Mouse (Mus musculus): ENCODE measurements at regions not wholly inside any gene's neighbourhood (a gene's known extent, or its start where the extent isn't known, plus 50 kb on each side); places are given as distances from the start of the nearest gene placed in this dataset.

DNA sequence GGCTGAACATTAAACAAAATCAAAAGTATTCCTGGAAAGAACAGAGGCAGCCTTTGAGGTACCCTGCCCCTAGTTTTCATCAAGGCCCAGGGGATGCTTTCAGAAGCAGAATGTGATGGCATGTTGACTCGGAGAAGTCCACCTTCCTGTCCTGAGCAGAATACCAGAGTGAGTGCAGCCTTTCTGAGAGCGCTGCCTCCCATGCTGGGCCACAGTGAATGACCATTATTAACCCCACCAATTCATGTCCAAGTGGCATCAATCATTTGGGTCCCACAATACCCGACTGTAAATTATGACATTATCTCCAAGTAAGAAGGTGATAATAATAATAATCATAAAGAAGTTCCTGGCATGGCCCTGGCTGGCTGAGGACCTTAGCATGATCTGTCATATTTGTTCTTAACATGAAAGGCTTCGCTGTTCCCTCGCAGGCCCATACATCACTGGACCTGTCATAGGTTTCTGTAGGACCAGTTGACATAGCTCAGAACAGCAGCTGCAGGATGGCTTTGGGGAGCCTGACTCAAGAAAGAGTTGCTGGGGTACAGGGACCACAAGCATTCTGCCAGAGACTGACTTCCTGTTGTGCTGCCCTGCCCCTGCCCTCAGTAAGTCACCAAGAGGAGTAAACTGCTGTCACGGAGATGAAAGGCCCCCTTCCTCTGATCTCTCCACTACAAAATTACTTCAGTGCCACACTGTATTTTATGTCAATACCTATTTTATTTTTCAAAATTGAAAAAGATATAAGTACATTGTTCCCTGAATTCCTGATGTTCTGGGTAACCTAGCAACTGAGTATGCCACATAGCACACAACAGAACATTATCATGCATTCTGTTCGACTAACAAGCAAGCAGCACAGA is 176.6 kb downstream of the Tmem161b start:
- in situ Hi-C loops (cut with MboI, MseI), result no loop called here

- in situ Hi-C loops (cut with MboI, MseI), result no loop called here
These were observed 177.5 kb downstream of the Tmem161b start for GRCm38 (mm10) chr13:84399345-84400170.

GRCm38 (mm10) chr13:84401006-84401405 is 178.9 kb downstream of the Tmem161b start:
- in situ Hi-C loops (cut with MboI, MseI), result no loop called here

- in situ Hi-C loops (cut with MboI, MseI), result no loop called here
These were observed 182.6 kb downstream of the Tmem161b start for GRCm38 (mm10) chr13:84404566-84405194.

DNA sequence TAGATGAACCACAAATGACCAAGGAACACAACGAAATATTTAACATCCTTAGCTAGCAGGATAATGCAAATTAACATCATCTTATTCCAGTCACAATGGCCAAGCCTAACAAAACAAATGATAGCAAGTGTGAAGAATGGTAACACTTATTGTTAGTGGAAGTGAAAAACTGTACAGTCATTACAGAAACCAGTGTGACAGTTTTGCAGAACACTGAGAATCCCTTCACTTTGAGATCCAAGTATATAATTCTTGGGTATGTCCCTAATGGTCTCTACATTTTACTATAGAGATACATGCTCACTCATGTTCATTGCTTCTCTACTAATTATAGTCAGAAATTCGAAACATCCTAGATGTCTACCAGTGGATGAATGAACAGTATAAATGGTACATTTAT is 212.3 kb downstream of the Tmem161b start:
- in situ Hi-C loops (cut with MboI, MseI), result no loop called here

DNA sequence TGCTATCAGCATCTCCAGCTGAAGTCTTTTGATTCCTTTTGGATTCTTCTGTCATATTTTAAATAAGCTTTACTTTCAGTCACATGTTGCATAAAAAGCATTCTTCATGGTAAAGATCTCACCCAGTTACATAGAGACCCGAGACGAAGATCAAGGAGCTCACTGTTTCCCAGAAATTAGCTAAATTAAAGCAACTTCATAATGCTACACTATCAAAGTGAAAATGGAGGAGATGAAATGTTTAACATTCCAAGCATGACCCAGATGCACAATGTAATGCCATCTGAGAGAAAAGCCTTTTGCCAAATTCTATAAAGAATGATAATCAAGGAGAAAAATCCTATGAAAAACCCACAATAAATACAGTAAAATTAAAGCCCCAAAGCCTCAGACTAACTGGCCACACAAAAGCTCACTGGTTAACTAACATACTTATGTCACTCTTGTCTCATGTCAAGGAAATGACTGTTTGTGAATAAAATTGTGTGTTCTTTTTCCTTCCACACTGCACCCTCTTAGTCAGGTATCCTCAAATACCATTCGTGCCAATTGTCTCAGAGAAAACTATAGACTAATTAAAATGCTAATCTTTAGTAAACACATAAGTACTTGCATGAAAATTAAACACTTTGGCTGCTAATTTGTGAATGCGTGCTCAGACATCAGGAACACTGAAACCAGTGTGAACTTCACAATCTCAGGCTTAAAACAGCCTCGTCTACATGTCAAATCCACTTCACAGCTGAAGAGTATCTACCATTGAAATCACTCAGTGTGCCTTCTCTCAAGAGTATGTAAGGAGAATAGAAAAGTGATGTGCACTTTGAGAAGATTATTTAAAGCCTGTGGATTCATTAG is 215.7 kb downstream of the Tmem161b start:
- in situ Hi-C loops (cut with MboI, MseI), result no loop called here

GRCm38 (mm10) chr13:84438444-84438766 is 216.3 kb downstream of the Tmem161b start:
- in situ Hi-C loops (cut with MboI, MseI), result no loop called here

DNA sequence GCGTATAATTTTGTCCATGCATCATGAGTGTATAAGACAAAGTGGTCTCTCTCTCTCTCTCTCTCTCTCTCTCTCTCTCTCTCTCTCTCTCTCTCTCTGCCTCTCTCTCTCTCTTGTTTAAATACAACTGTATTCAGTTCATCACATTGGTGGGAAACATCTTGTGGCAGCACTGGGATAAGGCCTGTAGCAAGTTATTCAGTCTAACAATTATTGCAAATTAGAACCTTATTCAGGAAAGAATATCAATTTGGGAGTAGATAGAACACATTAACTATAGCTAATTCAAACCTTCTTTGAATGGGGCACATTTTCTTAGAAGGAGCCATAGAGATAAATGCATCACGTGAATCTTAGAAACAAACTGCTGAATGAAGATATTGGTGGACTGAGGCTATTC is 226.4 kb downstream of the Tmem161b start:
- in situ Hi-C loops (cut with MboI, MseI), result no loop called here

- in situ Hi-C loops (cut with MboI, MseI), result no loop called here
These were observed 227.0 kb downstream of the Tmem161b start for GRCm38 (mm10) chr13:84449001-84449551.

Data from T-helper 1 cell (primary cell).